Mouse (Mus musculus): ENCODE measurements around the gene Il11ra1. TPM values are rescaled to one million over a fixed set of nuclear protein-coding genes. Genes with fewer than 3 reads are reported as not detected.
"Not testable (repeated sequence)": the region's sequence is repeated elsewhere in the genome, so short reads cannot be mapped to it uniquely, and the experiment has no call there.

Gene Il11ra1
- polyA plus RNA-seq, 1 experiment = 2.4 TPM

GRCm38 (mm10) chr4:41681176-41681575 is 18.6 kb upstream of the Il11ra1 start:
- no peaks in the 10 kb centered on the region for H3K79me2 ChIP-seq (ENCODE audit: control insufficient read depth, insufficient read depth)
- H3K27me3 ChIP-seq (ENCODE audit: control insufficient read depth, insufficient read depth, insufficient read length) = peaks cover 52% of the 10 kb centered on the region
- H3K4me3 ChIP-seq (ENCODE audit: insufficient read depth, poor library complexity, severe bottlenecking) = no peak overlapping the region
- no peaks in the 10 kb centered on the region for H3K79me3 ChIP-seq (ENCODE audit: low read depth)
- no peak overlapping the region for H3ac ChIP-seq (ENCODE audit: control insufficient read depth, insufficient read length, low read depth)
- TF ChIP-seq MYOD1 (IDR thresholded peaks at IDR 0.05; ENCODE audit: control insufficient read depth, insufficient read length, low read depth) (no peak), FOSL1 (IDR thresholded peaks at IDR 0.05; ENCODE audit: insufficient read depth, low read length, poor library complexity, severe bottlenecking) (no peak), CEBPB (IDR thresholded peaks at IDR 0.05; ENCODE audit: low read depth) (no peak), MYOG (IDR thresholded peaks at IDR 0.05; ENCODE audit: control insufficient read depth, extremely low read depth, insufficient read length) (no peak), USF1 (IDR thresholded peaks at IDR 0.05; ENCODE audit: low read depth) (no peak), CTCF (IDR thresholded peaks at IDR 0.05; ENCODE audit: control insufficient read depth, insufficient read depth, insufficient read length) (no peak), MAX (IDR thresholded peaks at IDR 0.05) (no peak)
- no peaks in the 10 kb centered on the region for H3K36me3 ChIP-seq (ENCODE audit: control insufficient read depth, insufficient read depth)

GRCm38 (mm10) chr4:41681947-41682346 is 17.8 kb upstream of the Il11ra1 start:
- Histone ChIP-seq H3K79me2 (ENCODE audit: control insufficient read depth, insufficient read depth) (no peaks in the 10 kb centered on the region), H3K27me3 (ENCODE audit: control insufficient read depth, insufficient read depth, insufficient read length) (peaks cover 47% of the 10 kb centered on the region), H3ac (ENCODE audit: control insufficient read depth, insufficient read length, low read depth) (no peak overlapping the region), H3K79me3 (ENCODE audit: low read depth) (no peaks in the 10 kb centered on the region), H3K36me3 (ENCODE audit: control insufficient read depth, insufficient read depth) (no peaks in the 10 kb centered on the region), H3K4me3 (ENCODE audit: insufficient read depth, poor library complexity, severe bottlenecking) (no peak overlapping the region)
- TF ChIP-seq CEBPB (IDR thresholded peaks at IDR 0.05; ENCODE audit: low read depth) = no peak
- TF ChIP-seq MAX (IDR thresholded peaks at IDR 0.05) = no peak
- TF ChIP-seq FOSL1 (IDR thresholded peaks at IDR 0.05; ENCODE audit: insufficient read depth, low read length, poor library complexity, severe bottlenecking) = no peak
- no peak for TF ChIP-seq MYOG (IDR thresholded peaks at IDR 0.05; ENCODE audit: control insufficient read depth, extremely low read depth, insufficient read length)
- TF ChIP-seq MYOD1 (IDR thresholded peaks at IDR 0.05; ENCODE audit: control insufficient read depth, insufficient read length, low read depth) = no peak
- no peak for TF ChIP-seq USF1 (IDR thresholded peaks at IDR 0.05; ENCODE audit: low read depth)
- TF ChIP-seq CTCF (IDR thresholded peaks at IDR 0.05; ENCODE audit: control insufficient read depth, insufficient read depth, insufficient read length) = no peak

GRCm38 (mm10) chr4:41682789-41683188 is 17.0 kb upstream of the Il11ra1 start:
- TF ChIP-seq FOSL1 (IDR thresholded peaks at IDR 0.05; ENCODE audit: insufficient read depth, low read length, poor library complexity, severe bottlenecking) (no peak), MAX (IDR thresholded peaks at IDR 0.05) (no peak), CEBPB (IDR thresholded peaks at IDR 0.05; ENCODE audit: low read depth) (no peak), MYOD1 (IDR thresholded peaks at IDR 0.05; ENCODE audit: control insufficient read depth, insufficient read length, low read depth) (no peak), CTCF (IDR thresholded peaks at IDR 0.05; ENCODE audit: control insufficient read depth, insufficient read depth, insufficient read length) (no peak), MYOG (IDR thresholded peaks at IDR 0.05; ENCODE audit: control insufficient read depth, extremely low read depth, insufficient read length) (no peak)
- Histone ChIP-seq H3K36me3 (ENCODE audit: control insufficient read depth, insufficient read depth) (no peaks in the 10 kb centered on the region), H3K27me3 (ENCODE audit: control insufficient read depth, insufficient read depth, insufficient read length) (peaks cover 41% of the 10 kb centered on the region), H3ac (ENCODE audit: control insufficient read depth, insufficient read length, low read depth) (no peak overlapping the region), H3K79me2 (ENCODE audit: control insufficient read depth, insufficient read depth) (no peaks in the 10 kb centered on the region), H3K79me3 (ENCODE audit: low read depth) (no peaks in the 10 kb centered on the region), H3K4me3 (ENCODE audit: insufficient read depth, poor library complexity, severe bottlenecking) (no peak overlapping the region)

- not testable (repeated sequence) for H3K4me3 ChIP-seq (ENCODE audit: insufficient read depth, poor library complexity, severe bottlenecking); H3K79me2 ChIP-seq (ENCODE audit: control insufficient read depth, insufficient read depth)
- H3K27me3 ChIP-seq (ENCODE audit: control insufficient read depth, insufficient read depth, insufficient read length) = peaks cover 39% of the 10 kb centered on the region
Measured at GRCm38 (mm10) chr4:41683303-41683702, 16.5 kb upstream of the Il11ra1 start.

GRCm38 (mm10) chr4:41684131-41684930 is 15.5 kb upstream of the Il11ra1 start:
- not testable (repeated sequence) for H3K36me3 ChIP-seq (ENCODE audit: control insufficient read depth, insufficient read depth); H3ac ChIP-seq (ENCODE audit: control insufficient read depth, insufficient read length, low read depth); H3K4me3 ChIP-seq (ENCODE audit: insufficient read depth, poor library complexity, severe bottlenecking); H3K79me3 ChIP-seq (ENCODE audit: low read depth); H3K79me2 ChIP-seq (ENCODE audit: control insufficient read depth, insufficient read depth)
- peaks cover 29% of the 10 kb centered on the region for H3K27me3 ChIP-seq (ENCODE audit: control insufficient read depth, insufficient read depth, insufficient read length)

More at GRCm38 (mm10) chr4:41683303-41683702, 16.5 kb upstream of the Il11ra1 start:
- H3ac ChIP-seq (ENCODE audit: control insufficient read depth, insufficient read length, low read depth); H3K36me3 ChIP-seq (ENCODE audit: control insufficient read depth, insufficient read depth); H3K79me3 ChIP-seq (ENCODE audit: low read depth): not testable (repeated sequence)

- H3ac ChIP-seq (ENCODE audit: control insufficient read depth, insufficient read length, low read depth); H3K36me3 ChIP-seq (ENCODE audit: control insufficient read depth, insufficient read depth); H3K4me3 ChIP-seq (ENCODE audit: insufficient read depth, poor library complexity, severe bottlenecking); H3K79me2 ChIP-seq (ENCODE audit: control insufficient read depth, insufficient read depth); H3K79me3 ChIP-seq (ENCODE audit: low read depth): not testable (repeated sequence)
- peaks cover 25% of the 10 kb centered on the region for H3K27me3 ChIP-seq (ENCODE audit: control insufficient read depth, insufficient read depth, insufficient read length)
Measured at GRCm38 (mm10) chr4:41684931-41685453, 14.8 kb upstream of the Il11ra1 start.

GRCm38 (mm10) chr4:41685882-41686492 is 13.8 kb upstream of the Il11ra1 start:
- H3K27me3 ChIP-seq (ENCODE audit: control insufficient read depth, insufficient read depth, insufficient read length) = peaks cover 20% of the 10 kb centered on the region
- not testable (repeated sequence) for H3K4me3 ChIP-seq (ENCODE audit: insufficient read depth, poor library complexity, severe bottlenecking); H3K79me3 ChIP-seq (ENCODE audit: low read depth); H3K79me2 ChIP-seq (ENCODE audit: control insufficient read depth, insufficient read depth); H3ac ChIP-seq (ENCODE audit: control insufficient read depth, insufficient read length, low read depth); H3K36me3 ChIP-seq (ENCODE audit: control insufficient read depth, insufficient read depth)

GRCm38 (mm10) chr4:41688562-41688961 is 11.2 kb upstream of the Il11ra1 start:
- not testable (repeated sequence) for H3K27me3 ChIP-seq (ENCODE audit: control insufficient read depth, insufficient read depth, insufficient read length); H3K4me3 ChIP-seq (ENCODE audit: insufficient read depth, poor library complexity, severe bottlenecking); H3ac ChIP-seq (ENCODE audit: control insufficient read depth, insufficient read length, low read depth); H3K36me3 ChIP-seq (ENCODE audit: control insufficient read depth, insufficient read depth); H3K79me3 ChIP-seq (ENCODE audit: low read depth); H3K79me2 ChIP-seq (ENCODE audit: control insufficient read depth, insufficient read depth)

- not testable (repeated sequence) for H3K4me3 ChIP-seq (ENCODE audit: insufficient read depth, poor library complexity, severe bottlenecking); H3K79me3 ChIP-seq (ENCODE audit: low read depth); H3K36me3 ChIP-seq (ENCODE audit: control insufficient read depth, insufficient read depth); H3ac ChIP-seq (ENCODE audit: control insufficient read depth, insufficient read length, low read depth); H3K27me3 ChIP-seq (ENCODE audit: control insufficient read depth, insufficient read depth, insufficient read length); H3K79me2 ChIP-seq (ENCODE audit: control insufficient read depth, insufficient read depth)
Measured at GRCm38 (mm10) chr4:41690014-41690413, 9.8 kb upstream of the Il11ra1 start.

Measured in C2C12 (cell line).